Mouse (Mus musculus) liver, embryonic 11.5 days (tissue): ENCODE measurements around the gene Spsb2. TPM values are rescaled to one million over a fixed set of nuclear protein-coding genes. Genes with fewer than 3 reads are reported as not detected.

Source experiments
- ATAC-seq: fragments of 200-750 bp; cut with Nextera tagmentation; replicated peaks from 2 replicates; pipeline ENCODE4 v1.8.0; 2017; ENCODE audit warnings: moderate number of reproducible peaks, mild to moderate bottlenecking, moderate TSS enrichment, moderate library complexity; ENCODE audit not compliant: low FRiP score
- DNase-seq: peaks from one replicate; pipeline ENCODE4 v3.0.0-alpha.2; 2017; ENCODE audit warnings: low spot score
- H3K27ac ChIP-seq: fragments of 300-500 bp; sonication (generic); 2 replicates; pipeline ENCODE4 v1.5.1; 2014; ENCODE audit warnings: mild to moderate bottlenecking, low read depth, low read length, control low read depth
- H3K27me3 ChIP-seq: fragments of 300-500 bp; sonication (generic); replicated peaks from 2 replicates; pipeline ENCODE4 v1.6.1; 2014; ENCODE audit warnings: low read length, mixed read lengths; ENCODE audit not compliant: control insufficient read depth, insufficient read depth
- H3K36me3 ChIP-seq: fragments of 300-500 bp; sonication (generic); 2 replicates; pipeline ENCODE4 v1.6.1; 2014; ENCODE audit warnings: mild to moderate bottlenecking, low read length, moderate library complexity, mixed read lengths; ENCODE audit not compliant: control insufficient read depth, insufficient read depth
- H3K4me1 ChIP-seq: fragments of 300-500 bp; sonication (generic); replicated peaks from 2 replicates; pipeline ENCODE4 v1.6.1; 2014; ENCODE audit warnings: low read length, mixed read lengths; ENCODE audit not compliant: control insufficient read depth, insufficient read depth
- H3K4me2 ChIP-seq: fragments of 300-500 bp; sonication (generic); 2 replicates; pipeline ENCODE4 v1.6.1; 2014; ENCODE audit warnings: mild to moderate bottlenecking, control low read depth, moderate library complexity
- H3K4me3 ChIP-seq: fragments of 300-500 bp; sonication (generic); 2 replicates; pipeline ENCODE4 v1.5.1; 2014; ENCODE audit warnings: low read depth, low read length, control low read depth
- H3K9ac ChIP-seq: fragments of 300-500 bp; sonication (generic); 2 replicates; pipeline ENCODE4 v1.6.1; 2014; ENCODE audit warnings: low read depth, low read length, control low read depth
- H3K9me3 ChIP-seq: fragments of 300-500 bp; sonication (generic); 2 replicates; pipeline ENCODE4 v1.6.1; 2016; ENCODE audit warnings: low read length, inconsistent platforms, mixed read lengths; ENCODE audit not compliant: control insufficient read depth
- WGBS: fragments of 180-500 bp; shearing (Covaris S2); extraction: QIAGEN DNeasy Blood & Tissue Kit; methylation state at CpG from one replicate; pipeline ENCODE4 v1.1.7; 2014; 5-methylcytosine and 5-hydroxymethylcytosine counted together
- polyA plus RNA-seq: library from polyadenylated mRNA; unstranded; fragments of >200 nt; fragmentation: Nextera tagmentation; extraction: Ambion mirVana; gene quantifications from 2 replicates; pipeline ENCODE4 v1.2.1, GENCODE M21; 2014

Gene Spsb2
- polyA plus RNA-seq, 1 experiment from 2014 or later = 10.4 TPM

DNA sequence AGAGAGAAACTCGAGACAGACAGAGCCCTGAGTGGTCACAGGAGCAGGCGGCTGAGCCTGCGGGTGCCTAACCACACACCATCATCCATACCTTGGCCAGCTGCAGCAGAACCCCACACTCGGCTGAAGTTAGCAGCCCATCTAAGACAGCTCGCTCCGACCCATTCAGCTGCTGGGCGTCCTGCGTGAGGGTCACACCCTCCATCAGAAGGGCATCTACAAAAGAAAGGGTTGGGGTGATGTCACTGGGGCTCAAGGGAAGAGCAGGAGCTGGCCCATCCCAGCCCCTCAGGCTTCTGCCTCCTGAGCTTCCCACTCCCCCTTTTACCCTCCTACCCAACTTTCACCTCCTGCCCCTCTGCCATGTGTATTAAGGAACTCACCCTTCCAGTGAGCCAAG lies 42.1 kb downstream of the Spsb2 start:
- H3K4me2 ChIP-seq = no peak overlapping the region
- H3K4me3 ChIP-seq = no peak overlapping the region
- ATAC-seq (no peak), DNase-seq (no peak)
- 46% methylated on average over 8 of the region's 8 CpGs for WGBS
- H3K9me3 ChIP-seq = no peaks in the 10 kb centered on the region
- no peak overlapping the region for H3K9ac ChIP-seq
- peaks cover 3% of the 10 kb centered on the region for H3K4me1 ChIP-seq
- H3K27me3 ChIP-seq = peaks cover 6% of the 10 kb centered on the region
- no peaks in the 10 kb centered on the region for H3K36me3 ChIP-seq
- H3K27ac ChIP-seq = no peak overlapping the region

DNA sequence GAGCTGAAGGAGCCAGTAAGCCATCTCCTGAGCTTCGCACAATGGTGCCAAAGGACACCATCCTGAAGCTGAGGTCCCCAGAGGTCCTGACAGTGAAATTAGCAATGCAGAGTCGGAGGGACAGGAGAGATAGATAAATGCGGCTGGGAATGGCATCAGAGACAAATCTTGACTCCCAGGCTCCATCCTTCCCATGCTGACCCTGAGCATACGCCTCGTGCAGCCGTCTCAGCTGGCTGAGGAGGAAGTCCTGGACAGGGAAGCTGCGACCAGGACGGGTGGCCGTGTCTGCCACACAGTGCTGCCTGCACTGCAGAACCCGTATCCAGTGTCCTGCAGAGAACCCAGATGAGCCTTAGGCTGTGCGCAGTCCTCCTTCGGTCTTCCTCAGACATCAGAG lies 46.2 kb downstream of the Spsb2 start:
- Histone ChIP-seq H3K4me1 (no peaks in the 10 kb centered on the region; the same call in 1 of the 2 replicates), H3K4me2 (no peak overlapping the region), H3K9ac (no peak overlapping the region), H3K27me3 (peaks cover 47% of the 10 kb centered on the region), H3K27ac (no peak overlapping the region), H3K4me3 (no peak overlapping the region), H3K36me3 (no peaks in the 10 kb centered on the region), H3K9me3 (no peaks in the 10 kb centered on the region)
- 55% methylated on average over 12 of the region's 12 CpGs for WGBS
- DNase-seq (no peak), ATAC-seq (no peak)

DNA sequence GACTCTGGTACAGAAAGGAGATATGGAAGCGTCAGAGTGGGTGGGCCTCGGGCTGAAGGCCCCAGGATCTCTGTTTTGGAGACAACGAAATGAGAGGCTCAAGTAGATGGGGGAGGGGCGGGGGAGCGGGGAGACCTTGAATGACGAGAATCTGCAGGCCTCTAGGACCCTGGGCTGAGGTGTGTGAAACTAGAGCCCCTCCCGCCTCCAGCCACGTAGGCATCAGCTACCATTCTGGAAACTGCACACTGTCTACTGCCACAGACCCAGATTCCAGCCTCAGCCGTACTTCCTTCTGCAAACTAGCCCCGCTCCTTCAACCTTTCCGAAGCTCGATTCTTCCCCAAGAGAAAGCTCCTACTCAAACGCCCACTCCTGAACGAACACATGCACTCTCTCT lies 47.9 kb downstream of the Spsb2 start:
- H3K4me1 ChIP-seq = no peaks in the 10 kb centered on the region; the same call in 1 of the 2 replicates
- H3K9ac ChIP-seq = no peak overlapping the region; the same call in 1 of the 2 replicates
- H3K9me3 ChIP-seq = no peaks in the 10 kb centered on the region
- H3K4me3 ChIP-seq = peak overlapping the region; percentile 57
- no peaks in the 10 kb centered on the region for H3K36me3 ChIP-seq
- 17% methylated on average over 14 of the region's 14 CpGs for WGBS
- peak overlapping the region; percentile 78; the same call in 1 of the 2 replicates for H3K27ac ChIP-seq
- no peak for ATAC-seq
- peaks cover 63% of the 10 kb centered on the region for H3K27me3 ChIP-seq
- peak overlapping the region; percentile 80 for H3K4me2 ChIP-seq
- no peak for DNase-seq

DNA sequence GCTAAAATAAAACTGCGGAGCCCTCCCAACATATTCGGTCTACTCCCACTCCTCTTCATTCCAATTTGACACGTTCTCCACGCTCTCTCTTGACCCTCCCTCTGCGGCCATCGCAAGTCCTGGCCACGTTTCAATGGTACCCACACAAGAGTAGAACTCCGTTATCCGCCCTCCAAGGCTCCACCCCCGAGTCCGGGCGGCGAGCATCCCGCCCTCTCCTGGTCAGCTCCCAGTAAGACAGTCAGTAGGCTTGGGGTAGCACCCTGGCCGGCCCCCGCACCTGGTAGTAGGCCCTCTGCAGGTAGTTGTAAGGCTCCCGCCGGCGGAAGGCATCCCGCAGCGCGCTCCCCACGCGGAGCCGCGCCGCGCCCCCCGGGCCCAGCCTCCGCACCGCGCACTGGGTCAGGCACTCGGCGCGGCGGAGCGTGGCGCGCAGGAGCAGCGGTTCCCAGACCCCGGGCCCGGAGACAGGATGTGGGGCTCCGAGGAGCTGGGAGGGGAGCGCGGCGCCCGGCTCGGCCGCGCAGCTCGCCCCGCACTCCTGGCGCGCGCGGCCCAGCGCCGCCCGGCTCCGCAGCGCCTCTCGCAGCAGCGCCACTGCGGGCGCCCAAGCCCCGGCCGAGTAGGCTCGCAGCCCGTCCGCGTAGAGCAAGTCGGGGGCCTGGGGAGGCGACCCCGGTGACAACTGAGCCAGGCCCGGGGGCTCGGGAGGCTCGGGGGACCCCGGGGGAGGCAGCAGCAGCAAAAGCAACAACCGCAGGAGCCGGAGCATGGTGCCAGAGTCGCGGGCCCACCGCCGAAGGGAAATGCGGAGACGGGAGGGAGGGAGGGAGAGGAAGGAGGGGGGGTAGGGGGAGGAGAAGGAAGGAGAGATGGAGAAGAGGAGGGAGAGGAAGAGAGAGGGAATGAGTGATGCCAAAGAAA lies 48.7 kb downstream of the Spsb2 start, which contains the start of gene P3h3:
Gene P3h3, minus strand, starts transcription at position 837 of the 924 bp plus-strand sequence.
- peak within 1 kb of the TSS; percentile 57 for H3K4me3 ChIP-seq
- no peaks in the 10 kb centered on the region for H3K9me3 ChIP-seq
- DNase-seq (peak; percentile 82), ATAC-seq (peak; percentile 69)
- H3K4me1 ChIP-seq = no peaks in the 10 kb centered on the region; the same call in 1 of the 2 replicates
- under 1% methylated on average over 78 of the region's 86 CpGs for WGBS
- peak within 1 kb of the TSS; percentile 80 for H3K4me2 ChIP-seq
- peaks cover 71% of the 10 kb centered on the region for H3K27me3 ChIP-seq
- no peaks in the 10 kb centered on the region for H3K36me3 ChIP-seq
- H3K27ac ChIP-seq = peak within 1 kb of the TSS; percentile 78
- peak within 1 kb of the TSS; percentile 63 for H3K9ac ChIP-seq

DNA sequence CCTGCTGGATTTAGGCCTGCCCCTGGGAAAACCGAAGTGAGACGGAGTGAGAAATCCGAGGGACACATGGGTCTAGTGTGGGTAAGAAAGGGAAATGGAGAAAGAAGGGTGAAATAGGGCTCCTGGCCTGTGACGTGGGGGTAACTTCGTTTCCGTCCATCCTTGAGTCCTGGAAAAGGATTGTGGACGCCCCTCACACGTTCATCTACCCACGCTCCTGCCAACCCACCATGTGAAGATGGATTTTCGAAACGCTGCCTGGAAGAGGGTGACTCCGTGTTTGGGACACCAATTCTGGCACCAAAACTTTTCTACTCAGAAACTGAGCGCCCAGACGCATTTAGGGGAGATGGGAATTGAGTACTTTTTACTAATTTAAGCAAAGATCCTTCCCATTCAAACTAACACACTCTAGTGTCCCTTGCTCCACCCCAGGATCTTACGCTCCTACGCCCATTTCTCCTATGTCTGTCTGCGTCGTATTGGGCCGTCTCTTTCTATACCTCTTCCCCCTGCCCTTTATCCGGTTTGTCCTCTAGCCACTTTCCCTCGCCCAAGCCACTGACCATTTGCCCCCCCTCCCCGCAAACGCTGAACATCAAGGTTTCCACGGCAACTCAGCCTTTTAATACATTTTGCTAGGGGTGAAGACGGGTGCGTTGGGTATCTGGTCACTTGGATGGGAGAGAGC lies 49.5 kb downstream of the Spsb2 start:
- Histone ChIP-seq H3K27me3 (peaks cover 79% of the 10 kb centered on the region), H3K27ac (no peak overlapping the region), H3K4me1 (no peaks in the 10 kb centered on the region; the same call in 1 of the 2 replicates), H3K9ac (no peak overlapping the region), H3K36me3 (no peaks in the 10 kb centered on the region), H3K9me3 (no peaks in the 10 kb centered on the region), H3K4me3 (peak overlapping the region; percentile 57), H3K4me2 (peak overlapping the region; percentile 80)
- WGBS = 30% methylated on average over 26 of the region's 26 CpGs
- DNase-seq (no peak), ATAC-seq (no peak)

DNA sequence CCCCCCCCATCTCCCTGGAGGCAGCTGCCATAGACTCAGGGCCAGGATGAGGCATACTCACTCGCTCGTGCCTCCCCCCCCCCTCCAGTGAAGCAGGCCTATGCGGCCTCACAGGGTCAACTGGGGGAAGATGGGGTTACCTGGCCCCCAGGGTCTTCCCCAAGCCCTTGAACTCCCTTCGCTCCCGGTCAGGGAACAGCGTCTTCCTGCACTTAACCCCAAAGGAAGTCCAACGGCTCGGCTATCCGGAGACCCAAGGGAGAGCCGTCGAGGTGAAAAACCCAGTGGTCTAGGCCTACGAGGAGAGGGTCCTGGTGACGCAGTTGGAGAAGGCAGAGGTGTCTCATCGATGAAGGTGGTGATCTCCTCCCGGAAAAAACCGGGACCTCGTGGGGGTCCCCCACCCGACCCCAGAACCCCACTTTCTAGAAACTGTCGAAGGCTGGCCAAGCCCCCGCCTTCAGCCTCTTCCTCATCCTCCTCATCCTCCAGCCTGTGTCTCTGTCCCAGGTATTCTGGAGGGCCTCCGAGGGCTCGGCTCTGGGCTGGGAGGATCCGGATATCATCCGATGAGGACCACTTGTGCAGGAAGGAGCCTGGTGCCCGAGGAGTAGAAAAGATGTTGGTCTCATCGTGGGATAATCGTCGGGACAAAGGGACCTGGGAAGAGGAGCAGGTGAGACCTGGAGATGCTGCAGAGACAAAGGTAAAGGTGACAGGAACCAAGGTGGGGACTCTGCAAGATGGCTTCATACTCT lies 50.3 kb downstream of the Spsb2 start:
- 65% methylated on average over 28 of the region's 28 CpGs for WGBS
- no peak for ATAC-seq
- DNase-seq = no peak
- peaks cover 86% of the 10 kb centered on the region for H3K27me3 ChIP-seq
- H3K9me3 ChIP-seq = no peaks in the 10 kb centered on the region
- no peak overlapping the region for H3K27ac ChIP-seq
- no peak overlapping the region for H3K4me3 ChIP-seq
- no peaks in the 10 kb centered on the region for H3K36me3 ChIP-seq
- peaks cover 4% of the 10 kb centered on the region for H3K4me1 ChIP-seq
- H3K9ac ChIP-seq = no peak overlapping the region
- H3K4me2 ChIP-seq = no peak overlapping the region

DNA sequence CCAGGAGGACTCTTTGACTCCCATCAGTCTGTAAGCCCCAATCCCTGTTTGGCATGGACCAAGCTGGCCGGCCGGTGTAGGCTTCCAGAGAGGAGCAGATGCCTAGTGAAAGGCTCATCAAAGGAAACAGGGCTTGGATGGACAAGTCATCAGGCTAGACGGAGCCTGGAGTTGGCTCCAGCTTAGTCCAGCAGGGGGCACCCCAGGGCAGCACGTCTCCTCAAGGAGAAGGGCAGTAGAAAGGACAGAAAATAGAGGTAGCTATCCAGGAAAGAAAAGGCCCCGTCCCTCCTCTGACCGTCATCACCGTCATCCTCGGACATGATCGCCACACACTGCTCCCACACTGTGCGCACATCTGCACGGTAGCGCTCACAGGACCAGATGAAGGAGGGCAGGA lies 51.3 kb downstream of the Spsb2 start:
- peaks cover 4% of the 10 kb centered on the region for H3K4me1 ChIP-seq
- no peak overlapping the region for H3K27ac ChIP-seq
- H3K9ac ChIP-seq = no peak overlapping the region
- peaks cover 94% of the 10 kb centered on the region for H3K27me3 ChIP-seq
- DNase-seq (peak; percentile 82), ATAC-seq (peak; percentile 27; the same call in 1 of the 2 replicates)
- no peaks in the 10 kb centered on the region for H3K9me3 ChIP-seq
- no peaks in the 10 kb centered on the region for H3K36me3 ChIP-seq
- no peak overlapping the region for H3K4me3 ChIP-seq
- H3K4me2 ChIP-seq = 0 out of 2 replicates have a peak overlapping the region, but pooled peaks have one; percentile 10
- WGBS = 10% methylated on average over 12 of the region's 12 CpGs
